Mouse (Mus musculus): ENCODE results near the gene Gm49322. TPM values are rescaled to one million over a fixed set of nuclear protein-coding genes. Genes with fewer than 3 reads are reported as not detected.

Gene Gm49322
- polyA plus RNA-seq, 1 experiment from 2014 or later, result 1.4 TPM

DNA sequence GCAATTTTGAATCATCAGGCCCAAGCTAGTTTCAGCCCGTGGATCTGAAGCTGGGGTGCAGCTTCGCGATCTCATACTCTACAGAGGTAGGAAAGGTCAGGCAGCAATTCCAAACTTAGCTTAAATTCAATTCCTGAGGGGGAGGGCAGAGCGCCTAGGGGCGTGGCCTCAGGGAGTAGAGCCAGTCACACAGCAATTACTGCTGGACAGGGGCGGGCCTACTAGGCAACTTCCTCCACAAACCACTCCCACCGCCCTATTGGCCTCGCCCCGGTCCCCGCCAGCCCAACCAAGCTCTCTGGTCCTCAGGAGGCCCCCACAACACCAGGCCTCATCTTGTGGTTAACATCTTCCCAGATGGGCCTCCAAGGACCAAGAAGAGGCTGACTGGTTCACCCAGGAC lies 36.2 kb upstream of the Gm49322 start:
- 39% methylated on average over 10 of the region's 10 CpGs for WGBS
- no peaks in the 10 kb centered on the region for H3K27me3 ChIP-seq (ENCODE audit: control insufficient read depth, insufficient read depth, low read length)
- peaks cover 28 to 54% of the 10 kb centered on the region in 2 experiments for H3K4me1 ChIP-seq (ENCODE audit: control insufficient read depth in 2 of 2, insufficient read depth in 2 of 2, low read length in 2 of 2)
- ATAC-seq (ENCODE audit: insufficient number of reproducible peaks, insufficient read depth, low FRiP score, low read depth), result peak; percentile 45; the same call in 1 of the 2 replicates
- peak overlapping the region; percentile 47 for H3K9ac ChIP-seq (ENCODE audit: low read length)
- H3K4me3 ChIP-seq (ENCODE audit: control insufficient read depth in 1 of 2, insufficient read depth in 1 of 2, low read depth in 1 of 2, low read length in 2 of 2), result no peak overlapping the region; a peak in 1 of 4 replicates
- H3K9me3 ChIP-seq (ENCODE audit: control insufficient read depth, low read length), result no peaks in the 10 kb centered on the region
- peak overlapping the region in 1 of 2 experiments; percentile 37; a peak in 2 of 4 replicates for H3K27ac ChIP-seq (replicated peaks in 1 of 2; ENCODE audit: control insufficient read depth in 1 of 2, insufficient read depth in 1 of 2, low read depth in 2 of 2, low read length in 2 of 2)
- H3K36me3 ChIP-seq (ENCODE audit: control insufficient read depth, insufficient read depth, low read length), result peaks cover 19% of the 10 kb centered on the region; the same call in 1 of the 2 replicates
- peak overlapping the region; percentile 47 for H3K4me2 ChIP-seq (ENCODE audit: low read length)

DNA sequence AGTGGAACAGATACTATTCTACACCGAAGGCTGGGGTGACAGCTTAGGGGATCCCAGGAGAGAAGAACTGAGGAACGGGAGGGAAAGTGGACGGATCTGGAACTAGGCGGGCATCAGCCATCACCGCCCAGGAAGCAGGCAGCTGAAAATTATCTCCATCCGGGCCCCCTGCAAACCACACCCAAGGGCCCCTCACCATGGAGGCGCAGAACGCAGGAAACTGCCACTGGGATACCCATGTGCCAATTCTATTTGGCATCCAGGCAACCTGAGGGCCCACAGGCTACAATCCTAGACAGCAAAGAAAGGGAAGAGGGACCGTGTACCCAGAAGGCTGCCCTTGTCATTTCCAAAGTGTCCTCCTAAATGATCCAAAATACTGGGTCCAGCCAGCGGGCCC lies 35.4 kb upstream of the Gm49322 start:
- Histone ChIP-seq H3K27me3 (ENCODE audit: control insufficient read depth, insufficient read depth, low read length) (no peaks in the 10 kb centered on the region), H3K27ac (replicated peaks in 1 of 2; ENCODE audit: control insufficient read depth in 1 of 2, insufficient read depth in 1 of 2, low read depth in 2 of 2, low read length in 2 of 2) (no peak overlapping the region), H3K4me2 (ENCODE audit: low read length) (peak overlapping the region; percentile 59), H3K4me3 (ENCODE audit: control insufficient read depth in 1 of 2, insufficient read depth in 1 of 2, low read depth in 1 of 2, low read length in 2 of 2) (0 out of 4 replicates have a peak overlapping the region, but pooled peaks of 1 of the 2 experiments have one; percentile 11), H3K9ac (ENCODE audit: low read length) (peak overlapping the region; percentile 47), H3K4me1 (ENCODE audit: control insufficient read depth in 2 of 2, insufficient read depth in 2 of 2, low read length in 2 of 2) (peaks cover 30 to 60% of the 10 kb centered on the region in 2 experiments), H3K9me3 (ENCODE audit: control insufficient read depth, low read length) (no peaks in the 10 kb centered on the region), H3K36me3 (ENCODE audit: control insufficient read depth, insufficient read depth, low read length) (peaks cover 19% of the 10 kb centered on the region; the same call in 1 of the 2 replicates)
- WGBS, result 85% methylated on average over 10 of the region's 10 CpGs
- ATAC-seq (ENCODE audit: insufficient number of reproducible peaks, insufficient read depth, low FRiP score, low read depth), result no peak

DNA sequence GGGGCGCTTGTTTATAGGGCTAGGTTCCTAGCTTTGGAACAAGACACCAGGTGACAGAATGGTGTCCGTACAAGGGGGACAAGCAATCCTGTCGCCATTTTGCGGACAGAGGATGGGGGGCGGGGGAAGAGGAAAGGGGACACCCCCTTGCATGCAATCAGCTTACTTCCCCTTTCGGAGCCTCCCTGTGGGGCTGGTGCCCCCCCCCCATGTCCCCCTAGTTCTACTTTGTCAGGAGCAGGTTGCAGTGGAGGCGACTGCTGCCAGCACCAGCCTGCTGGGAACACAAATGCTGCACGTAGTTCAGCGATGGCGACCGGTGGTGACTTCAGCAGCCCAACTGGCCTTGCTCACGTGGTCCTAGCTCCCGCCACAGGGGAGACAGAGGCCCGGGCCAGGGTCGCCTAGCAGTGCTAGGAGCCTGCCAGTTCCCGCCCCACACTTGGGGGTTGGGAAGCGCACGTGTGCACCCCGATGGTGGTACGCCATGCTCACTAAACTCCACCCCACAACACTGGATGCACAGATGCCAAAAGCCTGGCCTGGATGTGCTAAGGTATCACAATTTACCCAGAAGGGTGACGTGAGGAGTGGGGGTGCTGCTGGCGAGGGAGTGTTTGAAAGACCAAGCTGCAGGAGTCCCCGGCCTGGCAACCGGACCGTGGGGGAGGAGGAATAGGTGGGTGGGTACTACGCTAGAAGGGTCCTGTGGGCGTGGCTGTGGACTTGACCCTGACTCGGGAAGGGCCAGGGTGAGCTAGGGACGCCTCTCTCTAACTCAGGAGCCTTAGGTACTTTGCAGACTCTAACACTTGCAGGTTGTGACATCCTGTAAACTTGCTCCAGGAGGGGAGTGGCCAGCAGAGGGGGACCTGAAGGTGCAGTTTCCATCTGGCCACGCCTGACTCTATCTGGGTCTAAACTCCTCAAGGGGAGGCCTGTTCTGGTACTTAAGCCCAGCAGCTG lies 34.7 kb upstream of the Gm49322 start:
- WGBS, result 22% methylated on average over 30 of the region's 30 CpGs
- no peak for ATAC-seq (ENCODE audit: insufficient number of reproducible peaks, insufficient read depth, low FRiP score, low read depth)
- Histone ChIP-seq H3K4me2 (ENCODE audit: low read length) (peak overlapping the region; percentile 59), H3K4me3 (ENCODE audit: control insufficient read depth in 1 of 2, insufficient read depth in 1 of 2, low read depth in 1 of 2, low read length in 2 of 2) (peak overlapping the region; percentile 2 to 11; a peak in 2 of 4 replicates), H3K27ac (replicated peaks in 1 of 2; ENCODE audit: control insufficient read depth in 1 of 2, insufficient read depth in 1 of 2, low read depth in 2 of 2, low read length in 2 of 2) (peak overlapping the region in 1 of 2 experiments; percentile 1; a peak in 1 of 4 replicates), H3K9me3 (ENCODE audit: control insufficient read depth, low read length) (no peaks in the 10 kb centered on the region), H3K36me3 (ENCODE audit: control insufficient read depth, insufficient read depth, low read length) (peaks cover 15% of the 10 kb centered on the region; the same call in 1 of the 2 replicates), H3K27me3 (ENCODE audit: control insufficient read depth, insufficient read depth, low read length) (no peaks in the 10 kb centered on the region), H3K4me1 (ENCODE audit: control insufficient read depth in 2 of 2, insufficient read depth in 2 of 2, low read length in 2 of 2) (peaks cover 34 to 67% of the 10 kb centered on the region in 2 experiments), H3K9ac (ENCODE audit: low read length) (peak overlapping the region; percentile 47; the same call in 1 of the 2 replicates)

DNA sequence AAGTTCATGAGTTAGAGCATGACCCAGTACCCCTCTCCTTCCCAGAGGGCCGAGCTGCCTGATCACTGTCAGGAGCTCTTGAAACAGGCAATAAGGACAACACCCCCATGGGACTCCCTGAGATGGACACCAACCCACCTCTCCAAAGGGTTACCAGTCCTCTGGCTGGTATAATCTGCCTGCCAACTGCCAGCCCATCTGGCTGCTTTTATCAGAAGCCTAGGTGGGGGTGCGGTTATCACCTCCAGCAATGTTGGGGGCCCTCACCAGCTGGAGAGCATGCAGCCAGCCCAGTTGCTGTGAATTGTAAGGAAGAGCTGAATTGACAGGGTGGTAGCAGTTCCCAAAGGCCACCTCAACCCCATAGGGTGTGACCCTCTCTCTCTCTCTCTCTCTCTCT lies 33.3 kb upstream of the Gm49322 start:
- no peak overlapping the region for H3K27ac ChIP-seq (replicated peaks in 1 of 2; ENCODE audit: control insufficient read depth in 1 of 2, insufficient read depth in 1 of 2, low read depth in 2 of 2, low read length in 2 of 2)
- H3K4me2 ChIP-seq (ENCODE audit: low read length), result no peak overlapping the region
- H3K9me3 ChIP-seq (ENCODE audit: control insufficient read depth, low read length), result no peaks in the 10 kb centered on the region
- H3K4me3 ChIP-seq (ENCODE audit: control insufficient read depth in 1 of 2, insufficient read depth in 1 of 2, low read depth in 1 of 2, low read length in 2 of 2), result no peak overlapping the region
- no peak overlapping the region for H3K9ac ChIP-seq (ENCODE audit: low read length)
- WGBS, result 72% methylated on average over 2 of the region's 2 CpGs
- peaks cover 34 to 62% of the 10 kb centered on the region in 2 experiments for H3K4me1 ChIP-seq (ENCODE audit: control insufficient read depth in 2 of 2, insufficient read depth in 2 of 2, low read length in 2 of 2)
- no peak for ATAC-seq (ENCODE audit: insufficient number of reproducible peaks, insufficient read depth, low FRiP score, low read depth)
- peaks cover 12% of the 10 kb centered on the region; the same call in 1 of the 2 replicates for H3K36me3 ChIP-seq (ENCODE audit: control insufficient read depth, insufficient read depth, low read length)
- H3K27me3 ChIP-seq (ENCODE audit: control insufficient read depth, insufficient read depth, low read length), result no peaks in the 10 kb centered on the region

DNA sequence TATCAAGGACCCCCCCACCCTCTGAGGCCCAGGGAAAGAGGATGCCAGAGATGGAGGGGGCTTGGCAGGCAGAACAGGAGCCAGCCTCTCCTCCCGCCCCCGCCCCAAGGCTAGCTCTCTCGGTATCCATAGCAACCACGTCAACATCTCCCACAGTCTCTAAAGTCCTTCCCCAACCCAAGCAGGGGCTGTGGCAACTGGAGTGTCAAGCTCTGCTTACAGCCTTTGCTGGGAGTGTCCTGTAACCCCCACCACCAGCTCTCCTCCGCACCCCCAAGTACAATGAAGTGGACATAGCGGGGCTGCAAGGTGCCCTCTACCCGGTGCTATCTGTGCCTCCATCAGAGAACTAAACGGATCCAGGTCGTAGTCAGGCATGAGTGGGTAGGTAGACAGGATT lies 31.9 kb upstream of the Gm49322 start:
- Histone ChIP-seq H3K27ac (replicated peaks in 1 of 2; ENCODE audit: control insufficient read depth in 1 of 2, insufficient read depth in 1 of 2, low read depth in 2 of 2, low read length in 2 of 2) (no peak overlapping the region), H3K36me3 (ENCODE audit: control insufficient read depth, insufficient read depth, low read length) (no peaks in the 10 kb centered on the region), H3K4me2 (ENCODE audit: low read length) (no peak overlapping the region), H3K4me1 (ENCODE audit: control insufficient read depth in 2 of 2, insufficient read depth in 2 of 2, low read length in 2 of 2) (peaks cover 41 to 68% of the 10 kb centered on the region in 2 experiments), H3K4me3 (ENCODE audit: control insufficient read depth in 1 of 2, insufficient read depth in 1 of 2, low read depth in 1 of 2, low read length in 2 of 2) (no peak overlapping the region), H3K9me3 (ENCODE audit: control insufficient read depth, low read length) (no peaks in the 10 kb centered on the region), H3K27me3 (ENCODE audit: control insufficient read depth, insufficient read depth, low read length) (no peaks in the 10 kb centered on the region), H3K9ac (ENCODE audit: low read length) (0 out of 2 replicates have a peak overlapping the region, but pooled peaks have one; percentile 87)
- 49% methylated on average over 9 of the region's 9 CpGs for WGBS
- no peak for ATAC-seq (ENCODE audit: insufficient number of reproducible peaks, insufficient read depth, low FRiP score, low read depth)

DNA sequence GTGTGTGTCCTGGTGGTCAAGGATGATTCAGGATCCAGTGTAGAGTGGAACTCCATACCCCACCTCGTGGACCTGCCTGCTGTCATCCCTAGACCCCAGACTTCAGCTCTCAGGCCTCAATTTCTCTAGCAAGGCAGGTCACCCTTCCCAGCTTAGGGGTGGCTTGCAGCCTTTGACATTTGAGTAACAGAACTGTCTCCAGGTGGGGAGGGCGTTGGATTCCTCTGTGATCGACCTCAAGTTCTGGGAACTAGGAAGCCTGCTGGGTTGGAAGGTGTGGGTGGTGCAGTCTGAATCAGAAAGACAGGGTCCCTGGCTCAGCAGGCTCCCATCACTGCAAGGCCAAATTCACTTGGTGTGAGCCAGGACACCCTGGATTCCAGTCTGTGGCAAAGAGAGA lies 30.9 kb upstream of the Gm49322 start:
- H3K27ac ChIP-seq (replicated peaks in 1 of 2; ENCODE audit: control insufficient read depth in 1 of 2, insufficient read depth in 1 of 2, low read depth in 2 of 2, low read length in 2 of 2), result no peak overlapping the region
- WGBS, result 78% methylated on average over 3 of the region's 3 CpGs
- peaks cover 41 to 62% of the 10 kb centered on the region in 2 experiments for H3K4me1 ChIP-seq (ENCODE audit: control insufficient read depth in 2 of 2, insufficient read depth in 2 of 2, low read length in 2 of 2)
- H3K4me3 ChIP-seq (ENCODE audit: control insufficient read depth in 1 of 2, insufficient read depth in 1 of 2, low read depth in 1 of 2, low read length in 2 of 2), result no peak overlapping the region
- H3K9me3 ChIP-seq (ENCODE audit: control insufficient read depth, low read length), result no peaks in the 10 kb centered on the region
- no peak for ATAC-seq (ENCODE audit: insufficient number of reproducible peaks, insufficient read depth, low FRiP score, low read depth)
- no peaks in the 10 kb centered on the region for H3K27me3 ChIP-seq (ENCODE audit: control insufficient read depth, insufficient read depth, low read length)
- peak overlapping the region; percentile 87; the same call in 1 of the 2 replicates for H3K9ac ChIP-seq (ENCODE audit: low read length)
- no peaks in the 10 kb centered on the region for H3K36me3 ChIP-seq (ENCODE audit: control insufficient read depth, insufficient read depth, low read length)
- peak overlapping the region; percentile 92; the same call in 1 of the 2 replicates for H3K4me2 ChIP-seq (ENCODE audit: low read length)

DNA sequence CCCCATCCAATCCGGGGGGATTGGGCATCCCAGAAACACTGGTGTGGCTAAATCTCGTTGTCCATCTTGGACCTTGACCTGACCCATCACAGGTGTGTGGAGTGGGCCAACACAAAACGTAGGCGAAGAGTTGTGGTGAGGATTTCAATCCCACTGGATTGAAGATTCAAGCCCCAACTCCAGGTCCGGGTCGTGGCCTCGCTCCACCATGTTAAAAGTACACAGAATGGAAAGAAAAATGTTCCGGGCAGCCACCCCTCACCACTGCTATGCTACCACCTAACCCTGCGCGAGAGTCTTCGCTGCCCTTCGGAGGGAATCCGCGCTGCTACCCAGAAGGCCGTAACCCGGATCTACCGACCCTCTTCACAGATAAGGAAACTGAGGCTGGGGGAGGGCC lies 29.9 kb upstream of the Gm49322 start:
- no peak for ATAC-seq (ENCODE audit: insufficient number of reproducible peaks, insufficient read depth, low FRiP score, low read depth)
- Histone ChIP-seq H3K4me1 (ENCODE audit: control insufficient read depth in 2 of 2, insufficient read depth in 2 of 2, low read length in 2 of 2) (peaks cover 31 to 52% of the 10 kb centered on the region in 2 experiments), H3K4me3 (ENCODE audit: control insufficient read depth in 1 of 2, insufficient read depth in 1 of 2, low read depth in 1 of 2, low read length in 2 of 2) (peak overlapping the region; percentile 81 to 87), H3K4me2 (ENCODE audit: low read length) (peak overlapping the region; percentile 92), H3K9ac (ENCODE audit: low read length) (peak overlapping the region; percentile 87), H3K9me3 (ENCODE audit: control insufficient read depth, low read length) (no peaks in the 10 kb centered on the region), H3K27ac (replicated peaks in 1 of 2; ENCODE audit: control insufficient read depth in 1 of 2, insufficient read depth in 1 of 2, low read depth in 2 of 2, low read length in 2 of 2) (no peak overlapping the region), H3K36me3 (ENCODE audit: control insufficient read depth, insufficient read depth, low read length) (peaks cover under 1% of the 10 kb centered on the region; the same call in 1 of the 2 replicates), H3K27me3 (ENCODE audit: control insufficient read depth, insufficient read depth, low read length) (no peaks in the 10 kb centered on the region)
- 13% methylated on average over 17 of the region's 17 CpGs for WGBS
